Mouse (Mus musculus): ENCODE data around the gene Ddx42. TPM values are rescaled to one million over a fixed set of nuclear protein-coding genes. Genes with fewer than 3 reads are reported as not detected.
"Not testable (repeated sequence)": the region's sequence is repeated elsewhere in the genome, so short reads cannot be mapped to it uniquely, and the experiment has no call there.

Ddx42 gene
- total RNA-seq, 2 experiments from 2014 or later: 55.5 to 86.8 TPM

GRCm38 (mm10) chr11:106200756-106201155, 16.0 kb upstream of the Ddx42 start:
- 0 out of 2 replicates have a peak, but pooled peaks have one; percentile 20 for ATAC-seq (replicated peaks; ENCODE audit: poor library complexity, severe bottlenecking)

- no peak for ATAC-seq (replicated peaks; ENCODE audit: poor library complexity, severe bottlenecking)
Measured at GRCm38 (mm10) chr11:106201337-106202122, 15.2 kb upstream of the Ddx42 start.

GRCm38 (mm10) chr11:106202123-106202465, 14.6 kb upstream of the Ddx42 start, which contains the start of gene Strada:
Gene Strada (minus strand): TSS chr11:106202168.
- ATAC-seq (replicated peaks; ENCODE audit: poor library complexity, severe bottlenecking): no peak

GRCm38 (mm10) chr11:106212771-106213170, 4.0 kb upstream of the Ddx42 start:
- no peak for ATAC-seq (replicated peaks; ENCODE audit: poor library complexity, severe bottlenecking)

GRCm38 (mm10) chr11:106214856-106215255, 1.9 kb upstream of the Ddx42 start:
- no peak for ATAC-seq (replicated peaks; ENCODE audit: poor library complexity, severe bottlenecking)

GRCm38 (mm10) chr11:106215450-106215859, 1.3 kb upstream of the Ddx42 start:
- ATAC-seq (replicated peaks; ENCODE audit: poor library complexity, severe bottlenecking): peak; percentile 30

- peak; percentile 83 for ATAC-seq (replicated peaks; ENCODE audit: poor library complexity, severe bottlenecking)
Measured at GRCm38 (mm10) chr11:106215927-106216729, 598 bp upstream of the Ddx42 start, which contains the start of gene Ccdc47. Gene Ccdc47 (minus strand): TSS chr11:106216344.

- ATAC-seq (replicated peaks; ENCODE audit: poor library complexity, severe bottlenecking): no peak
Measured at GRCm38 (mm10) chr11:106220603-106221002, 3.9 kb downstream of the Ddx42 start.

GRCm38 (mm10) chr11:106233978-106234377, 17.3 kb downstream of the Ddx42 start:
- ATAC-seq (replicated peaks; ENCODE audit: poor library complexity, severe bottlenecking): not testable (repeated sequence)

GRCm38 (mm10) chr11:106246834-106247233, 30.1 kb downstream of the Ddx42 start:
- 0 out of 2 replicates have a peak, but pooled peaks have one; percentile 40 for ATAC-seq (replicated peaks; ENCODE audit: poor library complexity, severe bottlenecking)

- ATAC-seq (replicated peaks; ENCODE audit: poor library complexity, severe bottlenecking): no peak
Measured at GRCm38 (mm10) chr11:106249326-106249725, 32.6 kb downstream of the Ddx42 start.

GRCm38 (mm10) chr11:106254767-106255166, 38.0 kb downstream of the Ddx42 start:
- ATAC-seq (replicated peaks; ENCODE audit: poor library complexity, severe bottlenecking): no peak

GRCm38 (mm10) chr11:106255174-106255573, 38.4 kb downstream of the Ddx42 start:
- peak; percentile 40; the same call in 1 of the 2 replicates for ATAC-seq (replicated peaks; ENCODE audit: poor library complexity, severe bottlenecking)

GRCm38 (mm10) chr11:106255685-106256451, 39.1 kb downstream of the Ddx42 start, which contains the start of the genes Ftsj3 and Psmc5:
Gene Ftsj3 (minus strand): TSS chr11:106256079.
Gene Psmc5 (plus strand): TSS chr11:106256154.
- peak; percentile 85 for ATAC-seq (replicated peaks; ENCODE audit: poor library complexity, severe bottlenecking)

- ATAC-seq (replicated peaks; ENCODE audit: poor library complexity, severe bottlenecking): no peak
Measured at GRCm38 (mm10) chr11:106256775-106257174, 40.0 kb downstream of the Ddx42 start.

- no peak for ATAC-seq (replicated peaks; ENCODE audit: poor library complexity, severe bottlenecking)
Measured at GRCm38 (mm10) chr11:106260826-106261450, 44.2 kb downstream of the Ddx42 start.

- ATAC-seq (replicated peaks; ENCODE audit: poor library complexity, severe bottlenecking): no peak
Measured at GRCm38 (mm10) chr11:106263963-106264362, 47.2 kb downstream of the Ddx42 start.

- ATAC-seq (replicated peaks; ENCODE audit: poor library complexity, severe bottlenecking): no peak
Measured at GRCm38 (mm10) chr11:106264988-106265387, 48.3 kb downstream of the Ddx42 start.

GRCm38 (mm10) chr11:106265570-106265969, 48.8 kb downstream of the Ddx42 start:
- no peak for ATAC-seq (replicated peaks; ENCODE audit: poor library complexity, severe bottlenecking)

- no peak for ATAC-seq (replicated peaks; ENCODE audit: poor library complexity, severe bottlenecking)
Measured at GRCm38 (mm10) chr11:106266431-106266830, 49.7 kb downstream of the Ddx42 start.

Data from granulocyte monocyte progenitor cell, adult 5-6 weeks (primary cell).